Mouse (Mus musculus): ENCODE data around the gene 1700018G05Rik. TPM values are rescaled to one million over a fixed set of nuclear protein-coding genes. Genes with fewer than 3 reads are reported as not detected.
"Not testable (repeated sequence)": the region's sequence is repeated elsewhere in the genome, so short reads cannot be mapped to it uniquely, and the experiment has no call there.

1700018G05Rik gene
- polyA plus RNA-seq, 1 experiment from 2014 or later: not detected

DNA sequence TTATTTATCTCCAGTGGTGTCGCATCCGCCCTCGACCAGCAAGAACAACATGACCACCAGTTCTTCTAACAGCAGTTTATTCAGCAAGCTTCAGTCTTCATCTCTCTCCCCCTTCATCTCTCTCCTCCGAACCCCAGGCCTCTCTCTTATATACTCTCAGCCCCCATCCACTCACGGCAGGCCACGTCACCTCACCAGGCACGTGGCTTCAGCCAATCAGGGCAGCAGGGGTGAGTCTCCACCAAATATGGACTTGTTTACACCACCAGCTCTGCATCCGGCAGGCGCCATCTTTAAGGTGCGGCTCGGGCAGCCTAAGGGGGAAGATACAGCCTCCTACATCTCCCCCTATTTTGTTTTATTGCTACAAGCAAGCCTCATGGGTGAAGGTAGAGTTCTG, 22.0 kb downstream of the 1700018G05Rik start:
- WGBS (ENCODE audit: insufficient replicate concordance): 87% methylated on average over 11 of the region's 11 CpGs
- H3K9me3 ChIP-seq (replicated peaks; ENCODE audit: control insufficient read depth, low read length); ATAC-seq (replicated peaks; ENCODE audit: insufficient number of reproducible peaks, low FRiP score, low TSS enrichment); H3K27me3 ChIP-seq (ENCODE audit: control insufficient read depth, insufficient read depth, low read length); H3K36me3 ChIP-seq (ENCODE audit: control insufficient read depth, insufficient read depth, low read length); H3K4me2 ChIP-seq; H3K4me3 ChIP-seq (ENCODE audit: low read depth, low read length); H3K27ac ChIP-seq (ENCODE audit: low read depth, low read length); H3K4me1 ChIP-seq (ENCODE audit: control insufficient read depth, insufficient read depth, low read length); H3K9ac ChIP-seq (ENCODE audit: low read depth, low read length): not testable (repeated sequence)

DNA sequence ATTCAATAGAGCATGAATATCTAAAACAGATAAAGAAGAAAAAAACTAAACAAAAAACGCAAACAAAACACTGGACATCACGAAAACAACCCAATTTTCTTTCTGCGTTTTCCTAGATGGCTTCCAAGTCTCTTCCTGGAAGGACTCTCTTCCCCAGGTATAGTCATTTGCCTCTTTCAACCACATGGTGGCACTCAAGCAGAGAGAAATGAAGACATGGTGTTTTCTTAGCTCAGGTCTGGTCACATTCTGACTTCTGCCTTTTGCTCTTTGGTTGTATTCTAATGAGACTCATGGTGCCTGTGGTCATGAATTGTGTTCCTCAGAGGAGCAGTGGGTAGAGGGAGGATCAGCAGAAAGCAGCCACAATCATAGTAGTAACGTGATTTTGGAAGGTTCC, 30.7 kb downstream of the 1700018G05Rik start:
- WGBS (ENCODE audit: insufficient replicate concordance): 33% methylated on average over 4 of the region's 4 CpGs
- no peak for ATAC-seq (replicated peaks; ENCODE audit: insufficient number of reproducible peaks, low FRiP score, low TSS enrichment)
- Histone ChIP-seq H3K4me2 (no peak overlapping the region), H3K27me3 (ENCODE audit: control insufficient read depth, insufficient read depth, low read length) (0 out of 2 replicates have a peak, but pooled peaks cover 3% of the 10 kb centered on the region), H3K9ac (ENCODE audit: low read depth, low read length) (no peak overlapping the region), H3K36me3 (ENCODE audit: control insufficient read depth, insufficient read depth, low read length) (no peaks in the 10 kb centered on the region), H3K4me3 (ENCODE audit: low read depth, low read length) (no peak overlapping the region), H3K27ac (ENCODE audit: low read depth, low read length) (no peak overlapping the region), H3K4me1 (ENCODE audit: control insufficient read depth, insufficient read depth, low read length) (no peaks in the 10 kb centered on the region), H3K9me3 (replicated peaks; ENCODE audit: control insufficient read depth, low read length) (no peaks in the 10 kb centered on the region)

DNA sequence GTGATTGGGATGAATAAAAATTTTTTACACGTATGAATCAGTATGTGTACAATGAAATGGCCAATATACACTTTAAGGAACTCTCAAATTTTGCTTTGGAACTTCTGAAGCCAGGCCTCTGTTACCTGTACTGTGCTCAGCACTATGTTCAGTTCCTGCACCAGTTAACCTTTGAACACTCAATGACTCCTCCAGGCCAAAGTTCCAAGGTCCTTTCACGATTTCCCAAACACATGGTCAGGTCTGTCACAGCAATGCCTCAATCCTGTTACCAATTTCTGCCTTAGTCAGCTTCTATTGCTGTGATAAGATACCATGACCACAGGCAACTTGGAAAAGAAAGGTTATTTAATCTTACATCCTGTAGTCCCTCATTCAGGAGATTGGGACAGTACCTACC, 32.4 kb downstream of the 1700018G05Rik start:
- 63% methylated on average over 2 of the region's 2 CpGs for WGBS (ENCODE audit: insufficient replicate concordance)
- no peaks in the 10 kb centered on the region for H3K4me1 ChIP-seq (ENCODE audit: control insufficient read depth, insufficient read depth, low read length)
- H3K9me3 ChIP-seq (replicated peaks; ENCODE audit: control insufficient read depth, low read length): no peaks in the 10 kb centered on the region
- no peak overlapping the region for H3K27ac ChIP-seq (ENCODE audit: low read depth, low read length)
- H3K9ac ChIP-seq (ENCODE audit: low read depth, low read length): no peak overlapping the region
- 0 out of 2 replicates have a peak, but pooled peaks cover 3% of the 10 kb centered on the region for H3K27me3 ChIP-seq (ENCODE audit: control insufficient read depth, insufficient read depth, low read length)
- H3K4me3 ChIP-seq (ENCODE audit: low read depth, low read length): no peak overlapping the region
- no peak for ATAC-seq (replicated peaks; ENCODE audit: insufficient number of reproducible peaks, low FRiP score, low TSS enrichment)
- H3K36me3 ChIP-seq (ENCODE audit: control insufficient read depth, insufficient read depth, low read length): no peaks in the 10 kb centered on the region
- no peak overlapping the region for H3K4me2 ChIP-seq

Other genes starting within 250 kb of the 1700018G05Rik start
- gene Gm3880, start 241.4 kb upstream of the 1700018G05Rik start, polyA plus RNA-seq (2014; fragmentation: Nextera tagmentation; extraction: Ambion mirVana): not detected in 2 replicates
- not detected in 2 replicates for gene Gm9112, start 220.7 kb upstream of the 1700018G05Rik start, polyA plus RNA-seq (2014; fragmentation: Nextera tagmentation; extraction: Ambion mirVana)
- gene Dmrtc1b, start 220.5 kb upstream of the 1700018G05Rik start, polyA plus RNA-seq (2014; fragmentation: Nextera tagmentation; extraction: Ambion mirVana): not detected in 2 replicates
- not detected in 2 replicates for gene Dmrtc1c1, start 125.4 kb upstream of the 1700018G05Rik start, polyA plus RNA-seq (2014; fragmentation: Nextera tagmentation; extraction: Ambion mirVana)
- gene Dmrtc1c2, start 73.8 kb upstream of the 1700018G05Rik start, polyA plus RNA-seq (2014; fragmentation: Nextera tagmentation; extraction: Ambion mirVana): 0.17 TPM in 1 of 2 replicates, not detected in the other
- gene 1700031F05Rik, start 60.4 kb upstream of the 1700018G05Rik start, polyA plus RNA-seq (2014; fragmentation: Nextera tagmentation; extraction: Ambion mirVana): not detected in 2 replicates
- 0.30 and 0.39 TPM in 2 replicates for gene Dmrtc1a, start 19.7 kb upstream of the 1700018G05Rik start, polyA plus RNA-seq (2014; fragmentation: Nextera tagmentation; extraction: Ambion mirVana)
- not detected in 2 replicates for gene 1700011M02Rik, start 19.5 kb upstream of the 1700018G05Rik start, polyA plus RNA-seq (2014; fragmentation: Nextera tagmentation; extraction: Ambion mirVana)